Mouse (Mus musculus): ENCODE measurements around the gene Rpe. TPM values are rescaled to one million over a fixed set of nuclear protein-coding genes. Genes with fewer than 3 reads are reported as not detected.
A peak's percentile ranks its signal among the peaks of the same experiment; 100 is the strongest.
"Not testable (repeated sequence)": the region's sequence is repeated elsewhere in the genome, so short reads cannot be mapped to it uniquely, and the experiment has no call there.

Gene Rpe
- polyA plus RNA-seq, 1 experiment from 2014 or later, result 30.1 TPM

DNA sequence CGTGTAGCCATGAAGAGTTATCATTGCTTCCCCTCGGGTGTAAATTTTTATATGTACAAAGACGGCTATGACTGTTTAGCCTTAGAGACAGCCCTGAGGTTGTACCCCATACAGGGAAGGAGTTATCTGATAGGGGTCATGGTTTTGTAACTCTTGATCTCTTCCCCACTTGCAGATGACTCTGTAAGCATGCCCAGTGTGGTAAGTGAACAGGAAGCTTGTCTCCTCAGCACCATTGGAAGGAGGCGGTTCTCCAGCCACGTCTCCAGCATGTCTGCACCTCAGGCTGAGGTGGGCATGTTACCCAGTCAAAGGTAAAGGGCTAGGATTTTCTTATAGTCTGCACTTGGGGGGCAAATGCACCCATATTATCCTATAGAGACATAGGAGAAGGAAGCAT is 17.7 kb upstream of the Rpe start:
- no peaks in the 10 kb centered on the region for H3K36me3 ChIP-seq (ENCODE audit: control insufficient read depth, insufficient read depth, low read length)
- H3K4me2 ChIP-seq (ENCODE audit: low read length), result no peak overlapping the region
- H3K9me3 ChIP-seq (ENCODE audit: control insufficient read depth, low read length), result no peaks in the 10 kb centered on the region
- no peaks in the 10 kb centered on the region for H3K4me1 ChIP-seq (ENCODE audit: control insufficient read depth in 2 of 2, insufficient read depth in 2 of 2, low read length in 2 of 2)
- 84% methylated on average over 5 of the region's 5 CpGs for WGBS
- ATAC-seq (ENCODE audit: insufficient number of reproducible peaks, insufficient read depth, low FRiP score, low read depth), result no peak
- no peak overlapping the region for H3K4me3 ChIP-seq (ENCODE audit: control insufficient read depth in 1 of 2, insufficient read depth in 1 of 2, low read depth in 1 of 2, low read length in 2 of 2)
- H3K27me3 ChIP-seq (ENCODE audit: control insufficient read depth, insufficient read depth, low read length), result no peaks in the 10 kb centered on the region
- no peak overlapping the region for H3K9ac ChIP-seq (ENCODE audit: low read length)
- H3K27ac ChIP-seq (replicated peaks in 1 of 2; ENCODE audit: control insufficient read depth in 1 of 2, insufficient read depth in 1 of 2, low read depth in 2 of 2, low read length in 2 of 2), result no peak overlapping the region

DNA sequence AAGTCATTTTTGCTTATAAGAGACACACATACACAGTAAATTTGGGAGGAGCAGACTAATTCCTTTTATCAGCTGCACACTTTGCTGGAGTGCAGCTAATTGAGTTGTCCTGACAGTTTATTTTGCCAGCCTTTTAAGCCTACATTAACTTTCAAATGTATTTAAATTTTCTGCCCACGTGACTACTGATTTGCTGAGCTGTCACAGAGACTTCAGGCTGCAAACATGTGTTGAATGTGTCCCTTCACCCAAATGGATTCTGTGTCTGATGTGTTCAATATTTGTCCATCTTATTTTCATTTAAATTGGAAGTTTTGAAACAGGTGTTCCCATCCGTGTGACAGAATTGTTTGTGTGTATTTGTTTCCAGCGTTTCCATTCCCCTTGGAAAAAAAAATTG is 8.9 kb upstream of the Rpe start:
- H3K36me3 ChIP-seq (ENCODE audit: control insufficient read depth, insufficient read depth, low read length), result no peaks in the 10 kb centered on the region
- WGBS, result 64% methylated on average over 3 of the region's 3 CpGs
- H3K27me3 ChIP-seq (ENCODE audit: control insufficient read depth, insufficient read depth, low read length), result no peaks in the 10 kb centered on the region
- H3K4me3 ChIP-seq (ENCODE audit: control insufficient read depth in 1 of 2, insufficient read depth in 1 of 2, low read depth in 1 of 2, low read length in 2 of 2), result no peak overlapping the region
- no peak overlapping the region for H3K4me2 ChIP-seq (ENCODE audit: low read length)
- H3K4me1 ChIP-seq (ENCODE audit: control insufficient read depth in 2 of 2, insufficient read depth in 2 of 2, low read length in 2 of 2), result no peaks in the 10 kb centered on the region
- no peak overlapping the region for H3K27ac ChIP-seq (replicated peaks in 1 of 2; ENCODE audit: control insufficient read depth in 1 of 2, insufficient read depth in 1 of 2, low read depth in 2 of 2, low read length in 2 of 2)
- H3K9ac ChIP-seq (ENCODE audit: low read length), result no peak overlapping the region
- ATAC-seq (ENCODE audit: insufficient number of reproducible peaks, insufficient read depth, low FRiP score, low read depth), result no peak
- H3K9me3 ChIP-seq (ENCODE audit: control insufficient read depth, low read length), result no peaks in the 10 kb centered on the region

DNA sequence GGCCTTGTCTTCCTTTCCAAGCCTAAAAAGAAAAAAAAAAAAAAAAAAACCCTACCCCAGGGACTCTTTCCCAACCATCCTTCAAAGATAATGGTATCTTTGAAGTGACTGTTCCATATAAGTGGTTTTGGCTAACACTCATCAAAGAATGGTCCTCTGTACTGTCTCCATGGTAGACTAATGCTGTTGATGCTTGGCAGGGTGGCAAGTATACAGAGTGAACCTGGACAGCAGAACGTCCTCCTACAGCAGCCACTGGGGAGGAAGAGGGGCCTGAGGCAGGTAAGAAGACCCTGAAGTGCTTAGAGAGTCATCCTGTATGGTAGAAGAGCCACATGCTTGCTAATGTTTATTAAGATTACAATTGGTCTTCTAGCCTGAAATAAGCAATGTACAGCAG is 8.3 kb upstream of the Rpe start:
- Histone ChIP-seq H3K4me2 (ENCODE audit: low read length) (no peak overlapping the region), H3K4me1 (ENCODE audit: control insufficient read depth in 2 of 2, insufficient read depth in 2 of 2, low read length in 2 of 2) (no peaks in the 10 kb centered on the region), H3K27ac (replicated peaks in 1 of 2; ENCODE audit: control insufficient read depth in 1 of 2, insufficient read depth in 1 of 2, low read depth in 2 of 2, low read length in 2 of 2) (no peak overlapping the region), H3K9ac (ENCODE audit: low read length) (no peak overlapping the region), H3K36me3 (ENCODE audit: control insufficient read depth, insufficient read depth, low read length) (no peaks in the 10 kb centered on the region), H3K4me3 (ENCODE audit: control insufficient read depth in 1 of 2, insufficient read depth in 1 of 2, low read depth in 1 of 2, low read length in 2 of 2) (no peak overlapping the region), H3K27me3 (ENCODE audit: control insufficient read depth, insufficient read depth, low read length) (no peaks in the 10 kb centered on the region), H3K9me3 (ENCODE audit: control insufficient read depth, low read length) (no peaks in the 10 kb centered on the region)
- no peak for ATAC-seq (ENCODE audit: insufficient number of reproducible peaks, insufficient read depth, low FRiP score, low read depth)
- WGBS, result 25% methylated on average over 1 of the region's 1 CpGs

DNA sequence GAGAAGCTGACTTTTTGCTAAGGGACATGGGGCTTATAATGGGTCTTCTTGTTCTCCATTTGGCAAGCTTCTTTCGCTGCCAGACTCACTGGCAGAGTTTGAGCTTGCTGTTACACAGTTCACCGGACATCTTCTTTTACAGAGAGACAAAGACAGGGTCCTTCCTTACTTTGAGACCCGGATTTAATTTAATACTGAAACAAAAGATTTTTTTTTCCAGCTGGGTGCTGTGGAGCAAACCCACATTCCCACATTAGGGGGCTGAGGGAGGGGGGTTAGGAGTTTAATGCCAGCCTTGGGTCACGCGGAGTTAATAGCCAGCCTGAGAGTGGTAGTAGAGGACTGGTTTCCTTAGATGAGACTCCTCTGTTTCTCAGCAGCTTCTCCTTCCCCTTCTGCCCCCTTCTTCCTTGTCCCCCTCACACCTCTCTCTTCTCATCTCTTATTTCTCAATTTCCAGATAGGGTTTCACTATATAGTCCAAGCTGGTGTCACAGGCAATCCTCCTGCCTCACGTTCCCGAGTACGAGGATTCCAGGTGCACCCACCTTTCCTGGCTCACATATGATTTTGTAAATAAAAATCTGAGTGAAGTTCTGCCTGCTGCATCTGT is 7.7 kb upstream of the Rpe start:
- Histone ChIP-seq H3K9ac (ENCODE audit: low read length) (no peak overlapping the region), H3K9me3 (ENCODE audit: control insufficient read depth, low read length) (no peaks in the 10 kb centered on the region), H3K27ac (replicated peaks in 1 of 2; ENCODE audit: control insufficient read depth in 1 of 2, insufficient read depth in 1 of 2, low read depth in 2 of 2, low read length in 2 of 2) (no peak overlapping the region), H3K27me3 (ENCODE audit: control insufficient read depth, insufficient read depth, low read length) (no peaks in the 10 kb centered on the region), H3K4me3 (ENCODE audit: control insufficient read depth in 1 of 2, insufficient read depth in 1 of 2, low read depth in 1 of 2, low read length in 2 of 2) (no peak overlapping the region), H3K4me2 (ENCODE audit: low read length) (no peak overlapping the region), H3K4me1 (ENCODE audit: control insufficient read depth in 2 of 2, insufficient read depth in 2 of 2, low read length in 2 of 2) (no peaks in the 10 kb centered on the region), H3K36me3 (ENCODE audit: control insufficient read depth, insufficient read depth, low read length) (no peaks in the 10 kb centered on the region)
- 86% methylated on average over 8 of the region's 8 CpGs for WGBS
- ATAC-seq (ENCODE audit: insufficient number of reproducible peaks, insufficient read depth, low FRiP score, low read depth), result no peak

DNA sequence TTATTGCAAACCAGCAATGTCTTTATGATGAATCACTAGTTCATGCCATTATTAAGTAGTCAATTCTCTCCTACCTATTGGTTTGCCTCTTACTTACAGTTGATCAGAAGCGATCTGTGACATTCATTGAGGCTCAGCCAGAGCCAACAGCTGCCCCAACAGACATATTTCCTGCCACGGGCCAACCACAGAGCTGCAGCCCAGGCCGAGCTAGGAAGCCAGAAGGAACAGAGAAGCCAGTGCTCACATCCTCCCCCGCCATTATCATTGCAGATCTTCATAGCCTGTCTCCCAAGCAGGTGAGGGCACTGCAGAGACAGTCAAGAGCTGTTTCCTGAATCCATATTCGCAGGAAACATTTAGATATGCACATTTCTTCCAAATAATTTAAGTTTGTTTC is 6.4 kb upstream of the Rpe start:
- H3K27ac ChIP-seq (replicated peaks in 1 of 2; ENCODE audit: control insufficient read depth in 1 of 2, insufficient read depth in 1 of 2, low read depth in 2 of 2, low read length in 2 of 2), result no peak overlapping the region
- no peak overlapping the region for H3K9ac ChIP-seq (ENCODE audit: low read length)
- H3K4me2 ChIP-seq (ENCODE audit: low read length), result no peak overlapping the region
- no peaks in the 10 kb centered on the region for H3K9me3 ChIP-seq (ENCODE audit: control insufficient read depth, low read length)
- no peaks in the 10 kb centered on the region for H3K27me3 ChIP-seq (ENCODE audit: control insufficient read depth, insufficient read depth, low read length)
- H3K4me3 ChIP-seq (ENCODE audit: control insufficient read depth in 1 of 2, insufficient read depth in 1 of 2, low read depth in 1 of 2, low read length in 2 of 2), result no peak overlapping the region
- no peaks in the 10 kb centered on the region for H3K4me1 ChIP-seq (ENCODE audit: control insufficient read depth in 2 of 2, insufficient read depth in 2 of 2, low read length in 2 of 2)
- WGBS, result 55% methylated on average over 5 of the region's 5 CpGs
- H3K36me3 ChIP-seq (ENCODE audit: control insufficient read depth, insufficient read depth, low read length), result no peaks in the 10 kb centered on the region
- no peak for ATAC-seq (ENCODE audit: insufficient number of reproducible peaks, insufficient read depth, low FRiP score, low read depth)

DNA sequence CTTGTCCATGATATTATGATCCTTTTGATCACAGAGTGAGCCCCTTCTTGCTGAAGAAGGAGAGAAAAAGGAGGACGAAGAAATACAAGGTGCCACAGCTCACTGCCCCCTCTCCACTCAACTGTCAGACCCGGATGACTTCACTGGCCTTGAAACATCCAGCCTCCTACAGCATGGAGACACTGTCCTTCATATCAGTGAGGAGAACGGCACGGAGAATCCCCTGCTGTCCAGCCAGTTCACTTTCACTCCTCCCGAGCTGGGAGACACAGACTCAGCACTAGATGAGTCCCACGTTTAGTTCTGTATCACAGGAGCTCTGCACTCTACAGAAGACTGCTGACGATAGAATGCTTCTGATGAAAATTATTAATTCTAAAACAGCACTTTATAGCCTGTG is 5.3 kb upstream of the Rpe start:
- no peak overlapping the region for H3K4me3 ChIP-seq (ENCODE audit: control insufficient read depth in 1 of 2, insufficient read depth in 1 of 2, low read depth in 1 of 2, low read length in 2 of 2)

DNA sequence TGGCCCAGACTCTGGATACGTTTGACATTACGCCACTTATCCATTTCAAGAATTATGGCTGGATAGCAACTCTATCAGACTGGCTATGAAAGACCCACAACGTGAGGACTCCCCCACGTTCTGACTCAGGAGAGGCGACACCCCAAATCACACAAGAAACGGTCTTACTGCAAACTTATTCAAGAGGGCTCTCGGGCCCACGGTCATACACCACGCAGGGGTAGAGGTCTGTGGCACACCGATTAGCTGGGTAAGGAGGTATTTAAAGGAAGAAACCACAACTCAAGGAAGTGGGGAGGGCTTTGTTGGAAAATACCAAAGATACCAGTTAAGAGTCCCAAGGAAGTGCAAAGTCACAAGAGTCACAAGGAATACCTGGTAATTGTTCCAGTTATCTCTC is 1.0 kb upstream of the Rpe start:
- ATAC-seq (ENCODE audit: insufficient number of reproducible peaks, insufficient read depth, low FRiP score, low read depth); H3K4me2 ChIP-seq (ENCODE audit: low read length); H3K9ac ChIP-seq (ENCODE audit: low read length); H3K9me3 ChIP-seq (ENCODE audit: control insufficient read depth, low read length); H3K27me3 ChIP-seq (ENCODE audit: control insufficient read depth, insufficient read depth, low read length); H3K4me3 ChIP-seq (ENCODE audit: control insufficient read depth in 1 of 2, insufficient read depth in 1 of 2, low read depth in 1 of 2, low read length in 2 of 2); H3K27ac ChIP-seq (replicated peaks in 1 of 2; ENCODE audit: control insufficient read depth in 1 of 2, insufficient read depth in 1 of 2, low read depth in 2 of 2, low read length in 2 of 2); H3K36me3 ChIP-seq (ENCODE audit: control insufficient read depth, insufficient read depth, low read length): not testable (repeated sequence)
- 89% methylated on average over 10 of the region's 10 CpGs for WGBS
- peaks cover 6 to 13% of the 10 kb centered on the region in 2 experiments for H3K4me1 ChIP-seq (ENCODE audit: control insufficient read depth in 2 of 2, insufficient read depth in 2 of 2, low read length in 2 of 2)

More for the DNA sequence above, 5.3 kb upstream of the Rpe start:
- H3K27me3 ChIP-seq (ENCODE audit: control insufficient read depth, insufficient read depth, low read length), result no peaks in the 10 kb centered on the region
- no peak overlapping the region for H3K27ac ChIP-seq (replicated peaks in 1 of 2; ENCODE audit: control insufficient read depth in 1 of 2, insufficient read depth in 1 of 2, low read depth in 2 of 2, low read length in 2 of 2)
- no peaks in the 10 kb centered on the region for H3K9me3 ChIP-seq (ENCODE audit: control insufficient read depth, low read length)
- no peak overlapping the region; the same call in 1 of the 2 replicates for H3K9ac ChIP-seq (ENCODE audit: low read length)
- H3K36me3 ChIP-seq (ENCODE audit: control insufficient read depth, insufficient read depth, low read length), result no peaks in the 10 kb centered on the region
- H3K4me2 ChIP-seq (ENCODE audit: low read length), result peak overlapping the region; percentile 21; the same call in 1 of the 2 replicates
- 37% methylated on average over 7 of the region's 7 CpGs for WGBS
- no peaks in the 10 kb centered on the region for H3K4me1 ChIP-seq (ENCODE audit: control insufficient read depth in 2 of 2, insufficient read depth in 2 of 2, low read length in 2 of 2)
- no peak for ATAC-seq (ENCODE audit: insufficient number of reproducible peaks, insufficient read depth, low FRiP score, low read depth)

DNA sequence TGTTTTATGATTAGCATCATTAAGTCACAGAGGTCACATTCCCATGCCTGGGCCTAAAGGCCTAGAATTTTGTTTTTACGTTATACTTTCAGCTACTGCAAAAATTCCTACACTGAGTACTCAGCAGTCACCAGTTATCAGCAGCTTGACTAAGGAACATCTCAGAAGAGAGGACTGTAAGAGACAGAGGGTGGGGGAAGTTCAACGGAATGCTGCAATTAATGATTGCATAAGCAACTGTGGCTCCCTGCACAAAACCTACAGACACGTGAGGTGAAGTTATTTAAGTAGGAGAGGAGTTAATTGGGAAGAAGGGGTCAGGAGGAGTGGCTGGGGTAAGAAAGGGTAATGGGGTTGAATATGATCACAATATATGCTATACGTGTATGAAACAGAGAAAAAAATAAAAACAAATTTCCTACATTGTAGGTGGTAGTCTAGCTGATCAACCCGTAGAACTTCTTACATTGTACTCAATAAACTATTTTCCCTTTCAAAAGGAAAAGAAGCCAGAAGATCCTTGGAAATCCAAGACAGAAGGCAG is 410 bp upstream of the Rpe start:
- no peaks in the 10 kb centered on the region for H3K9me3 ChIP-seq (ENCODE audit: control insufficient read depth, low read length)
- peak overlapping the region; percentile 68 for H3K4me2 ChIP-seq (ENCODE audit: low read length)
- H3K27ac ChIP-seq (replicated peaks in 1 of 2; ENCODE audit: control insufficient read depth in 1 of 2, insufficient read depth in 1 of 2, low read depth in 2 of 2, low read length in 2 of 2), result no peak overlapping the region
- H3K27me3 ChIP-seq (ENCODE audit: control insufficient read depth, insufficient read depth, low read length), result no peaks in the 10 kb centered on the region
- WGBS, result 45% methylated on average over 5 of the region's 5 CpGs
- H3K9ac ChIP-seq (ENCODE audit: low read length), result no peak overlapping the region; the same call in 1 of the 2 replicates
- H3K4me1 ChIP-seq (ENCODE audit: control insufficient read depth in 2 of 2, insufficient read depth in 2 of 2, low read length in 2 of 2), result peaks cover 6 to 13% of the 10 kb centered on the region in 2 experiments
- H3K36me3 ChIP-seq (ENCODE audit: control insufficient read depth, insufficient read depth, low read length), result no peaks in the 10 kb centered on the region
- no peak for ATAC-seq (ENCODE audit: insufficient number of reproducible peaks, insufficient read depth, low FRiP score, low read depth)
- H3K4me3 ChIP-seq (ENCODE audit: control insufficient read depth in 1 of 2, insufficient read depth in 1 of 2, low read depth in 1 of 2, low read length in 2 of 2), result peak overlapping the region in 1 of 2 experiments; percentile 89; a peak in 2 of 4 replicates

Measured in heart, embryonic 14.5 days (tissue).